Mouse (Mus musculus) thymus, adult 2 months (tissue): ENCODE measurements around the gene Tmem45a2. TPM values are rescaled to one million over a fixed set of nuclear protein-coding genes. Genes with fewer than 3 reads are reported as not detected.

Experiments used
- DNase-seq: peaks from one replicate; pipeline ENCODE4 v3.0.0; 2021
- H3K27ac ChIP-seq: fragments of 200-500 bp; 2 replicates; pipeline ENCODE4 v1.5.1; 2012; ENCODE audit warnings: low read length, control low read depth; ENCODE audit not compliant: control insufficient read depth, insufficient read depth
- H3K27me3 ChIP-seq: fragments of 200-500 bp; 2 replicates; pipeline ENCODE4 v1.6.1; 2012; ENCODE audit warnings: mild to moderate bottlenecking, low read length, moderate library complexity, mixed read lengths; ENCODE audit not compliant: control insufficient read depth, insufficient read depth
- H3K36me3 ChIP-seq: fragments of 200-500 bp; 2 replicates; pipeline ENCODE4 v1.6.1; 2012; ENCODE audit warnings: mild to moderate bottlenecking, low read length, moderate library complexity; ENCODE audit not compliant: control insufficient read depth, insufficient read depth
- H3K4me1 ChIP-seq: fragments of 200-500 bp; replicated peaks from 2 replicates; pipeline ENCODE4 v1.6.1; 2012; ENCODE audit warnings: low read length; ENCODE audit not compliant: control insufficient read depth, insufficient read depth
- H3K4me3 ChIP-seq: fragments of 200-500 bp; 2 replicates; pipeline ENCODE4 v1.5.1; 2012; ENCODE audit warnings: mild to moderate bottlenecking, low read length, control low read depth, moderate library complexity; ENCODE audit not compliant: control insufficient read depth, insufficient read depth
- CTCF ChIP-seq: fragments of 200-500 bp; IDR thresholded peaks from 2 replicates; pipeline ENCODE4 v1.5.1; 2012; ENCODE audit warnings: mild to moderate bottlenecking, control low read depth, low read length, moderate library complexity, borderline replicate concordance; ENCODE audit not compliant: control insufficient read depth, poor library complexity, insufficient read depth; ENCODE audit errors: extremely low read depth
- POLR2A ChIP-seq: fragments of 200-500 bp; IDR thresholded peaks from 2 replicates; pipeline ENCODE4 v1.6.1; 2012; ENCODE audit warnings: mild to moderate bottlenecking, low read length, control low read depth, moderate library complexity; ENCODE audit not compliant: control insufficient read depth, poor library complexity, insufficient read depth; ENCODE audit errors: extremely low read depth
- WGBS: fragments of 180-500 bp; shearing (Covaris S2); methylation state at CpG from one replicate; pipeline ENCODE4 v1.1.7; 2018; 5-methylcytosine and 5-hydroxymethylcytosine counted together
- polyA plus RNA-seq: library from polyadenylated mRNA; depleted of rRNA; stranded (reverse); fragments of >200 nt; gene quantifications from 2 replicates; pipeline ENCODE4 v1.2.3, GENCODE M21; 2012

Tmem45a2 gene
- polyA plus RNA-seq, 1 experiment = 0.07 TPM

DNA sequence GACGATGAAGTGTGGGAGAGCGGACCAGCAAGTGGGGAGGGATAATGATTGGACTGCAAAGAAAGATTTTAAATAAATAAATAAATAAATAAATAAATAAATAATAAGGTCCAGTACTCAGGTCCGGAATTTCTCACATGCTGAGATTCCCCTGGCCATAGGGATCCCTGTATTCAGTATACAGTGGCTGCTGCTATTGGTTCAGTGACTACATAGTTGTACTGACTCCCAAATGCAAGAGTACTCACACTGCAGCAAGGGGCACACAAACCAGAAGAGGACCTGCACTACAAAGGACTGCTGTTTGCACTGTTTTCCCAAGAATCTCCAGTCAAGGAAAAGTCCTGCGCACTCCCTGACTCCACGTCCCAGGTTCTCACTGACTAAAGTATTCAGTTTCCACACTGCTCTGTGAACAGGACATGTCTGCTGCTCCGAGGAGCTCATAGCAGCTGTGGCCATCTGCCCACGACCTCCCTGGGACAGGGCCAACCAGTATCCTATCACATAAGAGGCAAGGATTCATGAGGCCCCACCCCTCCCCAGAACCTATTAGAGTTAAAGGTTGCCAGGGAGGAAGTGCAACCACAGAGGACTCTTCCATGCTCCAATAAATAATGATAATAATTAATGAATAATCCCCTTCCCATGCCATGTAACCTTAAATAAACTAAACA lies 27.4 kb upstream of the Tmem45a2 start:
- no peak overlapping the region for H3K4me3 ChIP-seq
- no peaks in the 10 kb centered on the region for H3K27me3 ChIP-seq
- DNase-seq = no peak
- no peaks in the 10 kb centered on the region for H3K4me1 ChIP-seq
- H3K27ac ChIP-seq = no peak overlapping the region
- H3K36me3 ChIP-seq = no peaks in the 10 kb centered on the region
- WGBS = 69% methylated on average over 7 of the region's 7 CpGs
- TF ChIP-seq POLR2A = no peak
- no peak for TF ChIP-seq CTCF

DNA sequence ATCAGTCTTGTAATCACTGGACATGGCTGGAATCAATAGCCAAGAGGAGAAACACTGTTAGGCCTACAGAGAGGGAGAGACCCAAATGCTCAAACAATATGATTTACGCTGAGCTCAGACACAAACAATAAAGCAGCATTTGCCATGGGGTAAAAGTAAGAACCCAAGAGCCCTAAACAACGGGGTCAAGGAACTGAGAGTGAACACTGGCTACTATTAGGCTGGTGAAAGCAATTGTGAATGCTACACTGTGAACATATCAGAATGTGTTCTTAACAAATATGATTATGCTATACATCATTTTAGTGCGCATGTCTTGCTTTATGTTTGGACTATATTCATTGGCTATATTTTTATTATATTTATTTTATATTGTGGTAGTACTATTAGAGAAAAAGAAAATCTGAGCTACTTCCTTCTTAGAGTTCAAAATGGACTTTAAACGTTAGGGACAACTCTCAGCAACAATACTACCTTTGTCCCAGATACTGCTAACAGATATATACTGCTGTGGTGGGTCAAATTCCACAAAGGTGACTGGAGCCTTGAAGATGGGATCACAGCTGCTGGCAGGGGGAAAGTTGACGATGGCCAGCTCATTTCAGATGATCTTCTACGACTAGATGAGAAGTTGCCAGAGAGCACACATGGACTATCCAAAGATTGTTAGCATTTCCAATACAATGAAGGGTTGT lies 21.9 kb upstream of the Tmem45a2 start:
- Histone ChIP-seq H3K27ac (no peak overlapping the region), H3K36me3 (no peaks in the 10 kb centered on the region), H3K4me3 (no peak overlapping the region), H3K4me1 (no peaks in the 10 kb centered on the region), H3K27me3 (no peaks in the 10 kb centered on the region)
- TF ChIP-seq POLR2A = no peak
- TF ChIP-seq CTCF = no peak
- WGBS = 75% methylated on average over 6 of the region's 6 CpGs
- DNase-seq = no peak

DNA sequence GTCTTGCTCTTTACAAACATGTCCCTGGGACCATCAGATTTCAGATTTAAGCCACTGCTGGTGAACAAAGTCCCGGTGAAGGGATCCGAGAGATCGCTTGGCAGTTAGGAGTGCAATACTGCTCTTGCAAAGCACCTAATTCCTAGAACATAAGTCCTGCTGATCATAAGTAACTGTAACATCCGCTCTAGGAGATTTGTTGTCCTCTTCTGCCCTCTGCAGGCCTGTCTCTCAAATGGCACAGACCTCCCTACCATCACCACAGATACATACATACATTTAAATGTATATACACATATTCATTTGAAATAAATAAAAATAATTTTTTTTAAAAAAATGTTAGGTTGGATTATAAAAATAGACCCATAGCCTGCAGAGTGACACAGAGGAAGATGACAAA lies 21.3 kb upstream of the Tmem45a2 start:
- no peaks in the 10 kb centered on the region for H3K4me1 ChIP-seq
- no peak overlapping the region for H3K27ac ChIP-seq
- H3K36me3 ChIP-seq = no peaks in the 10 kb centered on the region
- TF ChIP-seq CTCF (no peak), POLR2A (no peak)
- WGBS = 56% methylated on average over 4 of the region's 4 CpGs
- no peak overlapping the region for H3K4me3 ChIP-seq
- peak; percentile 42 for DNase-seq
- H3K27me3 ChIP-seq = no peaks in the 10 kb centered on the region

DNA sequence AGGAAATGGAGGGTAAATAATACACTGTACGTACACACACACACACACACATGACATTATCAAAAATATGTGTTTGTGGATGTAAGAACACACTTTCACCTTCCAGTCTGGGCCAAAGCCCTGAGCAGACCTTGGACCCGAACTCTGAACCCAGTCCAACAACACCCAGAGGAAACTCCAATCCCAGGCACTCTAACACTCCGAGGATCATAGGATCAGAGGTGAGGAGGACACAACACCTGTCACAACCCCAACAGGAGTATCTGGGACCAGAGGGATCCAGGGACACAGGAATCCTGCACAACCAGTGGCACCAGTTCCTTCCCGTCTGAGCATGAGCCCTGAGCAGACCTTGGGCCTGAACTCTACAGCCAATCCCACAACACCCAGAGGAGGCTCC lies 8.4 kb upstream of the Tmem45a2 start:
- no peak for DNase-seq
- Histone ChIP-seq H3K4me1 (no peaks in the 10 kb centered on the region), H3K36me3 (no peaks in the 10 kb centered on the region), H3K4me3 (no peak overlapping the region), H3K27me3 (no peaks in the 10 kb centered on the region), H3K27ac (no peak overlapping the region)
- 91% methylated on average over 4 of the region's 4 CpGs for WGBS
- TF ChIP-seq POLR2A (no peak), CTCF (no peak)

DNA sequence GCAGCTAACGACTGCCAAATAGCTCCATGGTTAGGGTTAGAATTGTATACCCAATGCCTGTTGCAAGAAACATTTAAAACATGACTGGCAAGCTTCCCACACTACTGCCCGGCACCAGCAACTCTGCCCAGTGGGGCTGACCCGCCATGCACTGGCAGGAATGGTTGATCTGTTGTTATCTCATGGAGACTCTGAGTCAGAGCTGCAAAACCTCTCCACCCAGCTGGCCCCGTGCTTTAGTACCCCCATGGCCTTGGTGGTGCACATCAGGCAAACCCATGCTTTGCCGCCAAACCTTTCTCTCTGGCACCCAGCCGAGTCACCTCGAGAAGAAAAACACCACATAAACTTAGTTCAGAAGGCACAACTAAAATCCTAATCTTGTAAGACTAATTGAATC lies 4.8 kb upstream of the Tmem45a2 start:
- no peak overlapping the region for H3K27ac ChIP-seq
- H3K27me3 ChIP-seq = no peaks in the 10 kb centered on the region
- H3K4me3 ChIP-seq = no peak overlapping the region
- H3K4me1 ChIP-seq = no peaks in the 10 kb centered on the region
- TF ChIP-seq POLR2A (no peak), CTCF (no peak)
- no peak for DNase-seq
- WGBS = 81% methylated on average over 7 of the region's 7 CpGs
- no peaks in the 10 kb centered on the region for H3K36me3 ChIP-seq

DNA sequence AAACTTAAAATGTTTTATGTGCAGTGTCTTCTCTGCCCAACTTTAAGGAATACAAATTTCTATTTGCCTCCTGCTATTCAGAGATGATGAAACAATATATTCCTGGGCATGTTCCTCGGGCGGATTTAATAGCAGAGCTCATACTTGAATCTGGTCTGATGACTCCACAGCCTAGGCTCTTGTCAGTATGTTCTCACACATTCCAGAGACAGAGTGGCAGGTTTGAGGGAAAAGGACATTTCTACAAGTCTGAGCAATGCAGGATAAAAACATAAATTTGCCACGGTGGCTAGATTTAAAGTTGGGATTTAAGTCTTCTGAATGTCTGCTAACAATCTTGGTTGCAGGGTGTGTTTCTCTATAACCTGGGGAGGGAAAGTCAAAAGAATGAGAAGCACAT lies 9.1 kb downstream of the Tmem45a2 start:
- Histone ChIP-seq H3K4me1 (no peaks in the 10 kb centered on the region), H3K27me3 (no peaks in the 10 kb centered on the region), H3K27ac (no peak overlapping the region), H3K36me3 (no peaks in the 10 kb centered on the region), H3K4me3 (no peak overlapping the region)
- no peak for DNase-seq
- 95% methylated on average over 3 of the region's 3 CpGs for WGBS
- TF ChIP-seq POLR2A (no peak), CTCF (no peak)

DNA sequence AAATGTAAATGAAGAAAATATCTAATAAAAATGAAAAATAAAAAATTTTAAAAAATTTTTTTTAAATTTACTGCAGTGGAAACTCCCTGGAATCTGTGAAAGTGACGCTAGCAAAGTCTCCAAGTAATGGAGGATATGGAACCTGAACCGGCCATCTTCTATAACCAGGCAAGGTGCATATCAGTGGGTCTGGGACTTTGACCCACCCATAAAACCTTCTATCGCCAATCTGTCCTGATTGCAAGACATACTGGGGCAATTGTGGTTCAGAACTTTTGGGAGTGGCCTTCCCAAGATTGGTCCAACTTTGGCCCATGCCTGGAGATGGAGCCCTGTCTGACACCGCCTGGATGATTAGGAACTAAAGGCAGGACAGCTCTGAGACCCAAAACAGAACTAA lies 14.2 kb downstream of the Tmem45a2 start:
- no peak overlapping the region for H3K4me3 ChIP-seq
- H3K4me1 ChIP-seq = no peaks in the 10 kb centered on the region
- TF ChIP-seq CTCF (no peak), POLR2A (no peak)
- H3K36me3 ChIP-seq = no peaks in the 10 kb centered on the region
- H3K27ac ChIP-seq = no peak overlapping the region
- no peaks in the 10 kb centered on the region for H3K27me3 ChIP-seq
- DNase-seq = no peak
- 98% methylated on average over 4 of the region's 4 CpGs for WGBS
